Mouse (Mus musculus): Measurements from ENCODE around the gene Lyrm9. TPM values are rescaled to one million over a fixed set of nuclear protein-coding genes. Genes with fewer than 3 reads are reported as not detected.

Gene Lyrm9
- polyA plus RNA-seq, 1 experiment from 2014 or later = 18.6 TPM

DNA sequence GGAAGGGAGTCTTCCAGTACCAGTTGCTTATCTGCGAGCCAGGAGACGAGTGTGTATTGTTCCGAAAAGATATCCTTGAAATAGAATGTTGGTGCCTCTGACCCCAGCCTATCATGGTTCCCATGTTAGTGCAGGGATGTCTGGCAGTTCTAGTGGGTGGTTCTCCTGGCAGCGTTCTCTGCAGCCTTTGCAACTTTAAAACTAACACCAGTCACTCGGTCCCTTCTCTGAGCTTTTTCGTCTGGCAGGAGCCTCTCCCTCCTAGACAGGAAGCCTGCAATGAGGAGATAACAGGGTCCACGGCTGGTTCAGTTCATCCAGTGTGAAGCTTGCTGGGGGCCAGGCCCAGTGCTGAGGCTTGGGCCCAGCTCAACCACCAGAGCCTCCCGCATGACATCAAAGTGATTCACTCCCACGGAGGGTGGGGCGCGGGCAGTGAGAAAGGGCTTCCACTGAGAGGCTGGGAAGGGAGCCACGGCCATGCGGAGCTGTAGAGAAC lies 6.5 kb downstream of the Lyrm9 start:
- Histone ChIP-seq H3K9me3 (ENCODE audit: control insufficient read depth, low read length) (no peaks in the 10 kb centered on the region), H3K36me3 (ENCODE audit: control insufficient read depth, insufficient read depth, low read length) (no peaks in the 10 kb centered on the region), H3K9ac (ENCODE audit: low read length) (no peak overlapping the region), H3K4me3 (ENCODE audit: low read depth, low read length) (no peak overlapping the region), H3K4me2 (ENCODE audit: low read depth, low read length, severe bottlenecking) (no peak overlapping the region), H3K27ac (ENCODE audit: low read depth, low read length) (no peak overlapping the region), H3K4me1 (replicated peaks; ENCODE audit: control insufficient read depth, insufficient read depth, low read length) (no peaks in the 10 kb centered on the region; the same call in 1 of the 2 replicates), H3K27me3 (ENCODE audit: control insufficient read depth, insufficient read depth, low read length) (no peaks in the 10 kb centered on the region)
- ATAC-seq (replicated peaks; ENCODE audit: low FRiP score) = no peak
- DNase-seq (ENCODE audit: low spot score) = no peak
- WGBS = 83% methylated on average over 13 of the region's 13 CpGs

DNA sequence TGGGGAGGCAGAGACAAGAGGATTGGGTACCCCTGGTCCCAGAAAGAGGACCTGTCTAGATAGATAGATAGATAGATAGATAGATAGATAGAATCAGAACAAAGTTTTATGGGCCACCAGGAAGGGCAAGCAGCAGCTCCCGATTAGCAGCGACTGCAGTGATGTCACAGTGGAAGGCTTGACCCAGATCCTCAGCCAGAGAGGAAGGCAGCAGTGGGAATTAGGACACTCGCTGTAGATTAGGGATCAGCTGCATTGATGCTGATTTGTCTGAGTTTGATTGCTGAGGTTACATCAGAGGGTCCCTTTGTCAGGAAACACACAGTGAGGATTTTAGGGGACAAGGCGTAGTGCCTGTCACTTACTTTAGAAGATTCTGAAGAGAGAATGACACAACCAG lies 10.1 kb downstream of the Lyrm9 start:
- Histone ChIP-seq H3K4me3 (ENCODE audit: low read depth, low read length) (no peak overlapping the region), H3K4me1 (replicated peaks; ENCODE audit: control insufficient read depth, insufficient read depth, low read length) (no peaks in the 10 kb centered on the region), H3K9me3 (ENCODE audit: control insufficient read depth, low read length) (no peaks in the 10 kb centered on the region), H3K36me3 (ENCODE audit: control insufficient read depth, insufficient read depth, low read length) (no peaks in the 10 kb centered on the region; the same call in 1 of the 2 replicates), H3K9ac (ENCODE audit: low read length) (no peak overlapping the region), H3K4me2 (ENCODE audit: low read depth, low read length, severe bottlenecking) (no peak overlapping the region), H3K27me3 (ENCODE audit: control insufficient read depth, insufficient read depth, low read length) (no peaks in the 10 kb centered on the region), H3K27ac (ENCODE audit: low read depth, low read length) (no peak overlapping the region)
- WGBS = 91% methylated on average over 4 of the region's 4 CpGs
- DNase-seq (ENCODE audit: low spot score) (no peak), ATAC-seq (replicated peaks; ENCODE audit: low FRiP score) (no peak)

DNA sequence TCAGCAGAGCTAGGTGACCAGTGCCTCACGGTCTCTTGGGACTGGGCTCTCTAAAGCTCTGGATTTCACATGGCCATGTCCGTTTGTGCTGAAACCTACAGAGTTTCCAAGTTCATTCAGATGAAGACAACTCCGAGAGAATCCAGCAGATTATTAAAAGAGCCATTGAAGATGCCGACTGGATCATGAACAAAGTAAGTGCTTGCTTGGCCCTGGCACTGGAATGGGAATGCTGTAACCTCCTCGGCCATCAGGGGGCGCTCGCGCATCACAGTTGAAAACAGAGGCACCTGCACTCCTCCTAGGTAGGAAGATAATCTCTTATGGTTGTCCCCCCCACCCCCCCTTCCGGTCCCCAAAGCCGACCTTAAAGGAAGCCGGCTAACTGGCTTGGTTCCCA lies 11.6 kb downstream of the Lyrm9 start:
- 12% methylated on average over 11 of the region's 11 CpGs for WGBS

DNA sequence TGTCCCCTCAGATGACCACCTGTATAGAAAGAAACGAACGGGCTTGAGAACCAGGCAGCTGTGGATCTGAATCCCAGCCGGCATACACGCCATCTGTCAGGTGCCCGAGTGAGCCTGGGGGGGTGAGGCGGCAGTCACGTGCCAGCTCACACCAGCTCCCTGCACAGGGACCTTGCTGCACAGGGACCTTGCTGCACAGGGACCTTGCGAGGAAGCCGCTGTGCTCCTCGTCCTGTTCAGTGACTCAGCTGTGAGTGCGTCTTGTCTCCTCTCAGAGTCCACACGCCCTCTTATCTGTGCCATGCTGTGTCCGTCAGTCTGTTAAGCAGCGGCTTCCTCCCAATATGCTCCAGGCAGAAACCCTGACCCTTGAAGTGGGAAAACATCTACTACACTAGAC lies 13.1 kb downstream of the Lyrm9 start:
- Histone ChIP-seq H3K4me2 (ENCODE audit: low read depth, low read length, severe bottlenecking) (no peak overlapping the region), H3K27ac (ENCODE audit: low read depth, low read length) (no peak overlapping the region), H3K36me3 (ENCODE audit: control insufficient read depth, insufficient read depth, low read length) (no peaks in the 10 kb centered on the region; the same call in 1 of the 2 replicates), H3K9me3 (ENCODE audit: control insufficient read depth, low read length) (no peaks in the 10 kb centered on the region), H3K4me3 (ENCODE audit: low read depth, low read length) (no peak overlapping the region), H3K27me3 (ENCODE audit: control insufficient read depth, insufficient read depth, low read length) (no peaks in the 10 kb centered on the region), H3K4me1 (replicated peaks; ENCODE audit: control insufficient read depth, insufficient read depth, low read length) (no peaks in the 10 kb centered on the region), H3K9ac (ENCODE audit: low read length) (no peak overlapping the region)
- DNase-seq (ENCODE audit: low spot score) (no peak), ATAC-seq (replicated peaks; ENCODE audit: low FRiP score) (no peak)
- 87% methylated on average over 14 of the region's 14 CpGs for WGBS

More for the DNA sequence above, 11.6 kb downstream of the Lyrm9 start:
- H3K4me3 ChIP-seq (ENCODE audit: low read depth, low read length) = no peak overlapping the region
- H3K9ac ChIP-seq (ENCODE audit: low read length) = no peak overlapping the region
- ATAC-seq (replicated peaks; ENCODE audit: low FRiP score) = no peak
- H3K36me3 ChIP-seq (ENCODE audit: control insufficient read depth, insufficient read depth, low read length) = no peaks in the 10 kb centered on the region; the same call in 1 of the 2 replicates
- H3K4me1 ChIP-seq (replicated peaks; ENCODE audit: control insufficient read depth, insufficient read depth, low read length) = no peaks in the 10 kb centered on the region
- H3K9me3 ChIP-seq (ENCODE audit: control insufficient read depth, low read length) = no peaks in the 10 kb centered on the region
- no peak overlapping the region for H3K4me2 ChIP-seq (ENCODE audit: low read depth, low read length, severe bottlenecking)
- no peak overlapping the region for H3K27ac ChIP-seq (ENCODE audit: low read depth, low read length)
- DNase-seq (ENCODE audit: low spot score) = peak; percentile 87
- H3K27me3 ChIP-seq (ENCODE audit: control insufficient read depth, insufficient read depth, low read length) = no peaks in the 10 kb centered on the region

DNA sequence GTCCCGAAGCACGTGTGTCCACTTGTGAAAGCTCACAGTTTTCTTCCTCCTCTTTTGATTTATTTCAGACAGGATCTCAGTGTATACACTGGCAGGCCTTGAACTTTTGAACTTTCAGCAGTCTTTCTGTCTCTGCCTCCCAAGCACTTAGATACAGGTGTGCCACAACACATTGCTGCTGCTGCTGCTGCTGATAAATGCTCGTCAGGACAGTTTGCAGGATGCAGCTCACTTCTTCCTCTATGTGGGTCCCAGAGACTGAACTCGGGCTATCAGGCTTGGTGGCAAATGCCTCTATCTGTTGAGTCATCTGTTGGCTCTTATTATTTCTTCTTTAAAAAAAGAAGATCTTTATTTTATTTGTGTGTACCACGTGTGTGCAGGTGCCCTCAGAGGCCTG lies 13.8 kb downstream of the Lyrm9 start:
- no peak for DNase-seq (ENCODE audit: low spot score)
- H3K4me2 ChIP-seq (ENCODE audit: low read depth, low read length, severe bottlenecking) = no peak overlapping the region
- H3K27me3 ChIP-seq (ENCODE audit: control insufficient read depth, insufficient read depth, low read length) = no peaks in the 10 kb centered on the region
- H3K4me1 ChIP-seq (replicated peaks; ENCODE audit: control insufficient read depth, insufficient read depth, low read length) = no peaks in the 10 kb centered on the region
- no peak overlapping the region for H3K27ac ChIP-seq (ENCODE audit: low read depth, low read length)
- H3K9me3 ChIP-seq (ENCODE audit: control insufficient read depth, low read length) = no peaks in the 10 kb centered on the region
- no peak for ATAC-seq (replicated peaks; ENCODE audit: low FRiP score)
- no peak overlapping the region for H3K4me3 ChIP-seq (ENCODE audit: low read depth, low read length)
- H3K36me3 ChIP-seq (ENCODE audit: control insufficient read depth, insufficient read depth, low read length) = no peaks in the 10 kb centered on the region; the same call in 1 of the 2 replicates
- WGBS = 89% methylated on average over 5 of the region's 5 CpGs
- H3K9ac ChIP-seq (ENCODE audit: low read length) = no peak overlapping the region

DNA sequence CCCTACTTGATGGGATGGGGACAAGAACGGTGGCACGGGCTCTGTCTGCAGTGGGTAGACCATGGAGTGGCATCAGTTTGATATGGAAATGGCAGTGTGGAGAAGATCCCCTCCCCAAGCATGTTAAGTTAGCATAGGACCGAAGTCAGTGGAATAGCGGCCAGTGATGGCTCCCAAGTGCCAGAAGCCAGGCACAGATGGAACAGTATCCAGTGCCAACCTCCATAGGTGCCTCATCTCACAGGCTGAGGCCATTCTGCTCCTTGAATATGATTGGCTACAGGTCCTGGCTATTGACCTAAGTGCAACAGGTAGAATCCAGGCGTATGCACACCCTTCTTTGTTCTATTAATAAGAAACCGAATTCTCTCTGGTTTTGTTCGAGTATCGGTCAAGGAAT lies 15.6 kb downstream of the Lyrm9 start:
- Histone ChIP-seq H3K4me3 (ENCODE audit: low read depth, low read length) (no peak overlapping the region), H3K27me3 (ENCODE audit: control insufficient read depth, insufficient read depth, low read length) (no peaks in the 10 kb centered on the region), H3K9ac (ENCODE audit: low read length) (no peak overlapping the region), H3K36me3 (ENCODE audit: control insufficient read depth, insufficient read depth, low read length) (no peaks in the 10 kb centered on the region; the same call in 1 of the 2 replicates), H3K4me2 (ENCODE audit: low read depth, low read length, severe bottlenecking) (no peak overlapping the region), H3K9me3 (ENCODE audit: control insufficient read depth, low read length) (no peaks in the 10 kb centered on the region), H3K27ac (ENCODE audit: low read depth, low read length) (no peak overlapping the region), H3K4me1 (replicated peaks; ENCODE audit: control insufficient read depth, insufficient read depth, low read length) (no peaks in the 10 kb centered on the region)
- no peak for DNase-seq (ENCODE audit: low spot score)
- ATAC-seq (replicated peaks; ENCODE audit: low FRiP score) = no peak
- 94% methylated on average over 8 of the region's 8 CpGs for WGBS

DNA sequence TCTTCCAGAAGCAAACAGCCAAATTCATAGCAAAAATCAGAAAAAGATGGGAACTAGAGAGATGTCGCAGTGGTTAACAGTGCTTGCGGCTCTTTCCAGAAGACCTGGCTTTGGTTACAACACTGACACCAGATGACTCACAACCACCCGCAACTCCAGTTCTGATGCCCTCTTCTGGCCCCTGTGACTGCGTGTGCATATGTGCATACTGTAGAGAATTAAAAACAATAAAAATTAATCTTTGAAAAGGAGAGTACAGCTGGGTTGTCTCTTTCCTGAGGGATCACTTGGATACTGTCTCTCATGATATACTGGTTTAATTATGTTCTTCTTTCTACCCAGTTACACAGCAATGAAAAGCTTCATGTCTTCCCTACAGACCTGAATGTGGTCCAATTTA lies 20.2 kb downstream of the Lyrm9 start:
- H3K27me3 ChIP-seq (ENCODE audit: control insufficient read depth, insufficient read depth, low read length) = no peaks in the 10 kb centered on the region
- no peak overlapping the region for H3K9ac ChIP-seq (ENCODE audit: low read length)
- H3K4me3 ChIP-seq (ENCODE audit: low read depth, low read length) = no peak overlapping the region
- H3K4me2 ChIP-seq (ENCODE audit: low read depth, low read length, severe bottlenecking) = no peak overlapping the region
- peaks cover 1% of the 10 kb centered on the region; the same call in 1 of the 2 replicates for H3K4me1 ChIP-seq (replicated peaks; ENCODE audit: control insufficient read depth, insufficient read depth, low read length)
- no peaks in the 10 kb centered on the region for H3K9me3 ChIP-seq (ENCODE audit: control insufficient read depth, low read length)
- DNase-seq (ENCODE audit: low spot score) (no peak), ATAC-seq (replicated peaks; ENCODE audit: low FRiP score) (no peak)
- no peak overlapping the region for H3K27ac ChIP-seq (ENCODE audit: low read depth, low read length)
- WGBS = 91% methylated on average over 4 of the region's 4 CpGs
- H3K36me3 ChIP-seq (ENCODE audit: control insufficient read depth, insufficient read depth, low read length) = no peaks in the 10 kb centered on the region

DNA sequence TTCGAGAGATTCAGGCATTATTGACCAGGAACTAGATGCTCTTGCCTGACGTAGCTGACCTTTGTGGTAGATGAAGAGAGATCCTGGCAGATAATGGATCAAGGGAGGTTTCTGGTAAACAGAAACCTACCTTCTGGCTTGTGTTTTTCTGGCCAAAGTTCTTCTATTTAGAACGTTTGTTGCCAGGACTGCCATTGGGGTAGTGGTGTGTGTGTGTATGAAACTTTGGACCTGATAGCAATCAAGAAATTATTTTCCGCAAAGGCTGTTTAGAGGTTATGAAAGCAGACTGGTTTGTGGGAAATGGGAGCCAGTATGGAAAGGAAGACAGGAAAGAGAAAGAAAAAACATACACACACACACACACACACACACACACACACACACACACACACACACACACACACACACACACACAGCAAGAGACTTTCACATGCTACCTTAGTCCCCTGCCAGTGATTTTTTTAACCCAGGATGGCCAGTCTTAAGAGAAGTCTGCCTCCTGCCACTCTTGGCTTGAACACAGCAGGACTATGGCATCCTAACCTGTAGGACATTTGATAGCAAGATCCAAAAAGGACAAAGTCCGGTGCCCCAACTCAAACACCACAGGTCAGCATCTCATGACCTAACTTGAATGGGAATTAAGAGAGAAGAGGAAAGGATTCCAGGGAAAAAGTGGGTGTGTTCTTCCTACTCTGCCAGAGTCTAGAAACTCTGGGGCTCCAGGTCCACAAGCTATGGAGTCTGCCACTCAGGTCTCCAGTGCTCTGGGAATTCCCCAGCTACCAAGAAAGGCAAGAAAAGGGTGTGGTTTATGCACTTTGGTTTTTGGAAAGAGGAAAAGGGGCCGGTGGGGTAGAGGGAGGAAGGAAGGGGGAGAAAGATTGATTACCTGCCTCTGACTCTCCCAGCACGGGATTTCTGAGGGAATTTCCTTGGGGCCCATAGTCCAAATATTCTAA lies 21.8 kb downstream of the Lyrm9 start:
- Histone ChIP-seq H3K4me3 (ENCODE audit: low read depth, low read length) (no peak overlapping the region), H3K36me3 (ENCODE audit: control insufficient read depth, insufficient read depth, low read length) (no peaks in the 10 kb centered on the region), H3K4me1 (replicated peaks; ENCODE audit: control insufficient read depth, insufficient read depth, low read length) (peaks cover 1% of the 10 kb centered on the region; the same call in 1 of the 2 replicates), H3K9ac (ENCODE audit: low read length) (no peak overlapping the region), H3K27ac (ENCODE audit: low read depth, low read length) (no peak overlapping the region), H3K9me3 (ENCODE audit: control insufficient read depth, low read length) (no peaks in the 10 kb centered on the region), H3K4me2 (ENCODE audit: low read depth, low read length, severe bottlenecking) (no peak overlapping the region), H3K27me3 (ENCODE audit: control insufficient read depth, insufficient read depth, low read length) (no peaks in the 10 kb centered on the region)
- no peak for DNase-seq (ENCODE audit: low spot score)
- 68% methylated on average over 7 of the region's 7 CpGs for WGBS
- no peak for ATAC-seq (replicated peaks; ENCODE audit: low FRiP score)

Measured in forebrain, embryonic 11.5 days (tissue).